Mouse (Mus musculus): ENCODE data around the gene Rnf5. TPM values are rescaled to one million over a fixed set of nuclear protein-coding genes. Genes with fewer than 3 reads are reported as not detected.

The Rnf5 gene
- 165 and 172 TPM in 2 replicates for polyA plus RNA-seq (2016; fragmentation: Nextera tagmentation; extraction: Ambion mirVana)

DNA sequence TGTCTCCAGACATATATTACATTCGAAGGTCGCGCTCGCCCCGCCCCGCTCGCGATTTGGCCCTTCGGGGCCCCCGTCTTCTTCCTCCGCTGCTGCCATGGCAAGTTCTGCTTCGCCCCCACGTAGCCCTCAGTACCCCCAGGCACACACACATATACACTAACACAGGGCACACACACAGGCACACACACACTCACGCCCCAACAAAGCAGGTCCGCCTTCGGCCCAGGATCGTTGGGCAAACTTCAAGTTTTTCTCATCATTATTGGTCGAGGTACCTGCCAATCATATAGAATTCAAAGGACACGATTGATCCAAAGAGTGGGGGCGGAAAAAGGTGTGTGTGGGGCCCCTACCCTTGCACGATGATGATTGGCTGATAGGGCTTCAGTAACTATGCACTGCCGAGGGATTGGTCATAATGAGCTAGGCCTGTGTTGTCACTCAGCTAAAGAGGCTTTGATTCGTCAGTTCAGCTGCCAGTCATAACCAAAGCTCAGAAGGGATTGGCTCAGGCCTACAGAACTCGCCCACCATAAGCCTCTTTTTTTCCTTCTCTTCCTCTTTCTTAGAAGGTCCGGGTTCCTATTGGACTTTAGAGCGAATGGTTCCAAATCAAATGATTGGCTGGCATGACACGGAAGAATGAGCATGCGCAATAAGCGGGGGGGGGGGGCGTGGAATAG lies at the start of gene Rnf5:
TSS of gene Rnf5 (minus strand) at position 316 of the 686 bp plus-strand sequence.
- Histone ChIP-seq H3K4me1 (peaks cover 56% of the 10 kb centered on the region), H3K9me3 (no peaks in the 10 kb centered on the region), H3K36me3 (replicated peaks) (peaks cover 36% of the 10 kb centered on the region), H3K27ac (replicated peaks) (peak within 1 kb of the TSS; percentile 95), H3K4me3 (peak within 1 kb of the TSS; percentile 96), H3K27me3 (replicated peaks; ENCODE audit: low read depth, poor library complexity, severe bottlenecking) (no peaks in the 10 kb centered on the region)
- under 1% methylated on average over 30 of the region's 30 CpGs for WGBS
- no peak for DNase-seq (ENCODE audit: low spot score)

DNA sequence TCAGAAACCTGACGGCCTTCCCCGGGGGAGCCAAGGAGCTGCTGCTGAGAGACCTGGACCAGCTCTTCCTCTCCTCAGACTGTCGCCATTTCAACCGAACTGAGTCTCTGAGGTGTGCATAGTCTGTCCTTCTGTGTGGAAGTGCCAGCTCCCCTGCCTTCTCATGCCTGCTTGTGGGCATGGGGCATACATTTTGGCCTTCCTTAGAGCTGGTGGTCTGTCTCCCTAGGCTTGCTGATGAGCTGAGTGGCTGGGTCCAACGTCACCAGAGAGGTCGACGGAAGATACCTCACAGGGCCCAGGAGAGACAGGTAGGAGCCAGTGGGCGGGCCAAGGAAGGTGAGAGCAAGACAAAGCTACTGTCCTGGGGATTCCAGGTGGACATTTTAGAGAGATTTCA lies 49.5 kb upstream of the Rnf5 start:
- H3K9me3 ChIP-seq: no peaks in the 10 kb centered on the region
- H3K27ac ChIP-seq (replicated peaks): no peak overlapping the region
- H3K27me3 ChIP-seq (replicated peaks; ENCODE audit: low read depth, poor library complexity, severe bottlenecking): no peaks in the 10 kb centered on the region
- peaks cover 72% of the 10 kb centered on the region for H3K36me3 ChIP-seq (replicated peaks)
- H3K4me1 ChIP-seq: peaks cover 44% of the 10 kb centered on the region
- no peak for DNase-seq (ENCODE audit: low spot score)
- no peak overlapping the region for H3K4me3 ChIP-seq
- WGBS: 93% methylated on average over 8 of the region's 8 CpGs

DNA sequence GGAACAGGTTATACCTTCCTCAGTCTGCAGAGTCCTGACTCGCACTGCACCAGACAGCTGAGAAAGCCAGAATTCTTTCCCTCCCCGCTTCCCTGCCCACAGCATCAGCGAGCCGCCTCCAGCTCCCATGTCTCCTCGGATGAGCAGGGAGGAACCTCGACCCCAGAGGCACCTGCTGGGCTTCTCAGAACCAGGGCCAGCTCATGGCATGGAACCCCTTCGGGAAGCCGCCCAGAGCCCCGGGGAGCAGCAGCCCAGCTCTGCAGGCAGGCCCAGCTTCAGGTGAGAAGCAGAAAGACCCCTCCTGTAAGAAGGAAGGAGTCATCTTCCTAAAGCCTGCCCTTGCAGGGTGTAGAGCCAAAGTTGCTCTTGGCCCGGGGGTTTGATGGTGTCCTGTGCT lies 49.1 kb upstream of the Rnf5 start:
- DNase-seq (ENCODE audit: low spot score): no peak
- 86% methylated on average over 10 of the region's 10 CpGs for WGBS
- Histone ChIP-seq H3K27me3 (replicated peaks; ENCODE audit: low read depth, poor library complexity, severe bottlenecking) (no peaks in the 10 kb centered on the region), H3K36me3 (replicated peaks) (peaks cover 72% of the 10 kb centered on the region), H3K4me1 (peaks cover 46% of the 10 kb centered on the region), H3K9me3 (no peaks in the 10 kb centered on the region), H3K27ac (replicated peaks) (no peak overlapping the region), H3K4me3 (no peak overlapping the region)

DNA sequence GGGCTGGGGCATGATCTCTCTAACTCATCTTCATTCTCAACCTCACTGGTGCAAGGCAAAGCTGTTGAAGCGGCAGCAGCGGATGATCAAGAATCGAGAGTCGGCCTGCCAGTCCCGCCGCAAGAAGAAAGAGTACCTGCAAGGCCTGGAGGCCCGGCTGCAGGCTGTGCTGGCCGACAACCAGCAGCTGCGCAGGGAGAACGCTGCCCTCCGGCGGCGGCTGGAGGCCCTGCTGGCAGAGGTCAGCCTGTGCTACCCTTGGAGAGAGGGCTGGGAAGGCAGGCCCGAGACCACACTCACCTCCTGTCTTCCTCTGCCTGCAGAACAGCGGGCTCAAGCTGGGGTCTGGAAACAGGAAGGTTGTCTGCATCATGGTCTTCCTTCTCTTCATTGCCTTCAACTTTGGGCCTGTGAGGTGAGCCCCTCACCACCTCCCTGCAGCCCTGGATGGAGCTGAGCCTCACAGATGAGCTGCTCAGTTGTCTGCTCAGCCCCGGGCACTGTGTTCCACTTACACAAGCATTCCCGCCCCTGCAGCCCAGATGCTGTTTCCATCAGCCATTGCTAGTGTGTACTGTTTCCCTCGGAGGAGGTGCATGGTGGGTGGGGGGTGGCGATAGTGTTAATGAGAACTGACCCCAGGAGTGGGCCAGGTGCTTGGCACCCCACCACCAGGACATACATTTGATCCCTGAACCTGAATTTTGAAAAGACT lies 48.2 kb upstream of the Rnf5 start:
- peaks cover 72% of the 10 kb centered on the region for H3K36me3 ChIP-seq (replicated peaks)
- H3K9me3 ChIP-seq: no peaks in the 10 kb centered on the region
- DNase-seq (ENCODE audit: low spot score): peak; percentile 63
- 57% methylated on average over 19 of the region's 19 CpGs for WGBS
- no peaks in the 10 kb centered on the region for H3K27me3 ChIP-seq (replicated peaks; ENCODE audit: low read depth, poor library complexity, severe bottlenecking)
- H3K4me3 ChIP-seq: peak overlapping the region; percentile 13; the same call in 1 of the 2 replicates
- peaks cover 41% of the 10 kb centered on the region for H3K4me1 ChIP-seq
- no peak overlapping the region for H3K27ac ChIP-seq (replicated peaks)

DNA sequence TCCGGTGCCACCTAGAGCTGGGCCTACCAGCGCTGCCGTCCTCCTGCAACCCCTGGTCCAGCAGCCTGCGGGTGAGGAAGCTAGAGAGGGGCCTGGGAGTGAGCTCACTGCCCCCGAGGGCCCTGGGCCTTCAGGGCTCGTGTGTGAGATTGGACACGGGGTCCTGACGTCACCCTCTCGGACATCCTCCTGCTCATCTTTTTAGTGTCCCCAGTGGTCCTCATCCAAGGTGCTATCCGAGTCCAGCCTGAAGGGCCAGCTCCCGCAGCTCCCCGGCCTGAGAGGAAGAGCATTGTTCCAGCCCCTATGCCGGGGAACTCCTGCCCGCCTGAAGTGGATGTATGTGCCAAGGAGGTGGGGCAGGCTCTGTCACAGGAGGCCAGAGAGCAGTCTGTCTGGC lies 47.3 kb upstream of the Rnf5 start:
- DNase-seq (ENCODE audit: low spot score): no peak
- H3K36me3 ChIP-seq (replicated peaks): peaks cover 78% of the 10 kb centered on the region
- H3K27ac ChIP-seq (replicated peaks): no peak overlapping the region
- H3K4me3 ChIP-seq: no peak overlapping the region
- no peaks in the 10 kb centered on the region for H3K27me3 ChIP-seq (replicated peaks; ENCODE audit: low read depth, poor library complexity, severe bottlenecking)
- no peaks in the 10 kb centered on the region for H3K9me3 ChIP-seq
- H3K4me1 ChIP-seq: peaks cover 40% of the 10 kb centered on the region
- 91% methylated on average over 14 of the region's 14 CpGs for WGBS

DNA sequence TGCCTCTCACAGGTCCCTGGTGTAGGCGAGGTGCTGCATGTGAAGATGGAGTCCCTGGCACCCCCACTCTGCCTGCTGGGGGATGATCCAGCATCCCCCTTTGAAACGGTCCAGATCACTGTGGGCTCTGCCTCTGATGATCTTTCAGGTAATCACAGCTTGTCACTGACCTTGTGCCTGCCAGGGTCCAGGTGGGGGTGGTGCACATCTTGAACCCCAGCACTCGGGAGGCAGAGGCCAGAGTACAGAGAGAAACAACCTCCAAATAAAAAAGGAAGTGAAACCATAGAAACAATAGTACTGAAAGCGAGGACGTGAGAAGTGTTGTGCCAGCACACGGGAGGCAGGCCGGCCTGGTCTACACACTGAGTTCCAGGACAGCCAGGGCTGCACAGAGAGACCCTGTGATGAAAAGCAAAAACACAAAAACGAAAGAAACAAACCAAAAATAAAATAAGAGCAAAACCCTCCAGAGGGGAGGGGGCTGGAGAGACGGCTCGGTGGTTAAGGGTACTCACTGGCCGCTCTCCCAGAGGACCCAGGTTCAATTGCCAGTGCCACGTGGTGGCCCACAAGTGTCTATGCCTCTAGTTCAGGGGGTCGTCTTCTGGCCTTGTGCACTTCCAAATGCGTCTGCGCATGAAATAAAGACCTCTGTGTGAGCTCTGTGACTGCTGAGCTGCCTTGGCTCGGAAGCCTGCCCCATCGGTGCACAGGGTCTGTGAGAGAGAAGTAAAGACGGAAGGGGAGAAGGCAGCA lies 45.8 kb upstream of the Rnf5 start:
- 0 out of 2 replicates have a peak overlapping the region, but pooled peaks have one; percentile 6 for H3K4me3 ChIP-seq
- WGBS: 89% methylated on average over 18 of the region's 18 CpGs
- H3K9me3 ChIP-seq: no peaks in the 10 kb centered on the region
- no peaks in the 10 kb centered on the region for H3K27me3 ChIP-seq (replicated peaks; ENCODE audit: low read depth, poor library complexity, severe bottlenecking)
- no peak for DNase-seq (ENCODE audit: low spot score)
- H3K36me3 ChIP-seq (replicated peaks): peaks cover 68% of the 10 kb centered on the region
- H3K4me1 ChIP-seq: peaks cover 39% of the 10 kb centered on the region
- 0 out of 2 replicates have a peak overlapping the region, but pooled peaks have one; percentile 20 for H3K27ac ChIP-seq (replicated peaks)

DNA sequence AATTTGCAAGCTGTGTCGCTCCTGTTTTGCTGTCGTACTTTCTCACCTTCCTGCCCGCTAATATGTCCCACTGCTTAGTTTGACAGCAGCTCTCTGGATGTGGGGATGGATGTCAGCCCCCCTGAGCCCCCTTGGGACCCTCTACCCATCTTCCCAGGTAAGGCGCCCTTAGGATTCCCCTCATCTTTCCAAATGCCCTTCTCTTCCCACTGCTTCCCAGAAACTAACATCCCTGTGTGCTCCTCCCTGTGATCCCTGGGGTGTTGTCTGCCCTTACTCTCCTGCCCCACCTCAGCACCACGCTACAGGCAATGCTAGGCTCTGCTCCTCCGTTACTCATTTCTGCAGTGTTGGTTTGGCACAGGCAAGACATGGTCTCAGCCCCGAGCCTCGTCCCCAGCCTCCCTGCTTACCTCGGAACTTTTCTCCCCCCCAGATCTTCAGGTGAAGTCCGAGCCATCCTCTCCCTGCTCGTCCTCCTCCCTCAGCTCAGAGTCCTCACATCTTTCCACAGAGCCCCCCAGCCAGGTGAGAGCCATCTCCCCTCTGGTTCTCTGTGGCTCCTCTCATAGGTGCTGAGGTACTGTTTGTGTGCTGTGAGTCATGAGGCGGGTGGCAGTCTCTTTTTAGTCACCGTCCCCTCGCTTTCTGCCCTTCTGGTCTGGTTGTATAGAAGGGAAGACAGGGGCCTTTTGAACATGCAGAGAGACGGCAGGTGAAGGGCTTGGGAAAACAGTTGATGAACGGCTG lies 44.8 kb upstream of the Rnf5 start:
- Histone ChIP-seq H3K4me1 (peaks cover 39% of the 10 kb centered on the region), H3K27ac (replicated peaks) (no peak overlapping the region), H3K27me3 (replicated peaks; ENCODE audit: low read depth, poor library complexity, severe bottlenecking) (no peaks in the 10 kb centered on the region), H3K36me3 (replicated peaks) (peaks cover 58% of the 10 kb centered on the region), H3K9me3 (no peaks in the 10 kb centered on the region), H3K4me3 (peak overlapping the region; percentile 99)
- WGBS: 81% methylated on average over 16 of the region's 16 CpGs
- no peak for DNase-seq (ENCODE audit: low spot score)

DNA sequence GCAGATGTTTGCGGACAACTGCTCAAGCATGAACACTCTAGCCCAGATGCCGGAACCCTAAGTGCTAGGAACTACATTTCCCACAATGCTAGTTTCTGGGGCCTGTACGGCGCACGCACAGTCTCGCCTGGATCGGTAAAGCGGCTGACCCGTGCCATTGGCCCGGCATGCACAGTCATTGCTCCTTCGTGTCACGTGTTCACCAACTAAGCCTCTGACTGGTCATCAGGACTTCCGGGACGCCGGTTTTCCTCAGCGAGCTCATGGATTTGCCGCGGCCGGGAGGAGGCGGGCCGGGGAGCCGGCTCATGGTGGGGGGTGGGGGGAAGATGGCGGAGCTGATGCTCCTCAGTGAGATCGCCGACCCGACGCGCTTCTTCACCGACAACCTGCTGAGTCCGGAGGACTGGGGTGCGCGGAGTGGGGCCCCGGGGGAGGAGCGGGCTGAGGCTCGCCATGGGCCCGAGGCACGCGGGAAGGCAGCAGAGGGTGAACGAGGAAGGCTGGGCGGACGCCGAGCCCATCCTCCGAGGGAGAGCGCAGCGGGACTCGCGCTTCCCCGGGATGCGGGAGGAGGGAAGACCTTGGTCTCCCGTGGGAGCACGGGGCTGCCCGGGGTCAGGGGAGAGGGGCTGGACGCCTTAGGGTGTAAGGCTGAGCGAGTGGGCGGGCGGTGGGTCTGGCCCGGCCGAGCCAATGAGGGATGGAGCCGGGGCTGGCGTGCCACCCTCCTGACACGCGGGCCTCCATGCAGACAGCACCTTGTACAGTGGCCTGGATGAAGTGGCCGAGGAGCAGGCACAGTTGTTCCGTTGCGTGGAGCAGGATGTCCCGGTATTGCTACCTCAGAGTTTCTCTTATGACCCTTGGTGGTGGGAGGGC lies 43.7 kb upstream of the Rnf5 start, which contains the start of gene Atf6b:
TSS of gene Atf6b (plus strand) at position 241 of the 882 bp plus-strand sequence.
- Histone ChIP-seq H3K4me3 (peak within 1 kb of the TSS; percentile 99), H3K27me3 (replicated peaks; ENCODE audit: low read depth, poor library complexity, severe bottlenecking) (no peaks in the 10 kb centered on the region), H3K9me3 (no peaks in the 10 kb centered on the region), H3K36me3 (replicated peaks) (peaks cover 46% of the 10 kb centered on the region), H3K27ac (replicated peaks) (peak within 1 kb of the TSS; percentile 95), H3K4me1 (peaks cover 39% of the 10 kb centered on the region)
- 1% methylated on average over 66 of the region's 66 CpGs for WGBS
- peak; percentile 96 for DNase-seq (ENCODE audit: low spot score)

DNA sequence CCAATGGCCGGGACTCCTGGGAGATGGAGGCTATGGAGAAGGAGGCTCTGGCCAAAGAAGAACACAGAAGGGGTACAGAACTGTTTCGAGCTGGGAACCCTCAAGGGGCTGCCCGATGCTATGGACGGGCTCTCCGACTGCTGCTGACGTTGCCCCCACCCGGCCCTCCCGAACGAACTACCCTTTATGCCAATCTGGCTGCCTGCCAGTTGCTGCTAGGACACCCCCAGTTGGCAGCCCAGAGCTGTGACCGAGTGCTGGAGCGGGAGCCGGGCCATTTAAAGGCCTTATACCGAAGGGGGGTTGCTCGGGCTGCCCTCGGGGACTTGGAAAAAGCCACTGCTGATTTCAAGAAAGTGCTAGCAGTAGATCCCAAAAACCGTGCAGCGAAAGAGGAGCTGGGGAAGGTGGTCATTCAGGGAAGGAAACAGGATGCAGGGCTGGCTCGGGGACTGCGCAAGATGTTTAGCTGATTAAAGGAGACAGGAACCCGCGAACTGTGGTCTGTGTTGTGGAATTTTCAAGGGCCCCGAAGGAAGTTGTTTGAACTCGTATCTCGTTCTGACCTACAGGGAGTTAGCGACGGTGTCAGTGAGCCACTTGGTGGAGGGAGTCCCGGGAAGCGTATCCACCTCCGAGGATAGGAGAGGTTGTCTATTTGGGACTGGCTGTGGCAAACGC lies 42.5 kb upstream of the Rnf5 start:
- 92% methylated on average over 30 of the region's 30 CpGs for WGBS
- Histone ChIP-seq H3K4me1 (peaks cover 46% of the 10 kb centered on the region), H3K27ac (replicated peaks) (no peak overlapping the region), H3K27me3 (replicated peaks; ENCODE audit: low read depth, poor library complexity, severe bottlenecking) (no peaks in the 10 kb centered on the region), H3K4me3 (peak overlapping the region; percentile 99), H3K9me3 (no peaks in the 10 kb centered on the region), H3K36me3 (replicated peaks) (peaks cover 34% of the 10 kb centered on the region)
- DNase-seq (ENCODE audit: low spot score): no peak

DNA sequence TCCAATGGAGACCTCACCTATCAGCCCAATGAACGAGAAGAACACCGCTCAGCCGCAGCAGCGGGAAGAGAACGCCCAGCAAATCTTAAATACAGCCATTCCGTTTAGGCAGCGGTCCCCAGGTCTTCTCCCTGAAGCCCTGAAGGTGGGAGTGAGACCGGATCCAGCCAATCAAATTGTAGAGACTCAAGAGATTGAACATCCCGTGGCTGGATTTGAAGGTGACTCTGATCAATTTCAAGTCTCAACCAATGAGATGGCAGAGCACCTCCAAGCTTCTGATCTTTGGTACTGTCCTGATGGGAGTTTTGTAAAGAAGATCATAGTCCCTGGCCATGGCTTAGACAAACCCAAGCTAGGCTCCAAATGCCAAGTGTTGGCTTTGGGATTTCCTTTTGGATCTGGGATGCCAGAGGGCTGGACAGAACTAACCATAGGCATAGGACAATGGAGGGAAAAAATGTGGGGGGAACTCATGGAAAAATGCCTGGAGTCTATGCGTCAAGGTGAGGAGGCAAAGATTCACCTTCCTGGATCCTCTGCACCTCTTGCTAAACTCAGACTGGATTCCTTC lies 41.9 kb upstream of the Rnf5 start:
- peaks cover 28% of the 10 kb centered on the region for H3K36me3 ChIP-seq (replicated peaks)
- peak overlapping the region; percentile 99 for H3K4me3 ChIP-seq
- H3K27ac ChIP-seq (replicated peaks): peak overlapping the region; percentile 83
- H3K4me1 ChIP-seq: peaks cover 52% of the 10 kb centered on the region
- 47% methylated on average over 10 of the region's 10 CpGs for WGBS
- DNase-seq (ENCODE audit: low spot score): no peak
- no peaks in the 10 kb centered on the region for H3K9me3 ChIP-seq
- no peaks in the 10 kb centered on the region for H3K27me3 ChIP-seq (replicated peaks; ENCODE audit: low read depth, poor library complexity, severe bottlenecking)
